Mouse (Mus musculus) neural tube, embryonic 14.5 days (tissue): ENCODE results near the gene Pde3a. TPM values are rescaled to one million over a fixed set of nuclear protein-coding genes. Genes with fewer than 3 reads are reported as not detected.

Experiments
- ATAC-seq: fragments of 200-750 bp; cut with Nextera tagmentation; 2 replicates; pipeline ENCODE4 v1.8.0; 2017; ENCODE audit warnings: low read depth, mild to moderate bottlenecking, moderate TSS enrichment, moderate library complexity
- H3K27ac ChIP-seq: fragments of 300-500 bp; sonication (generic); 2 replicates; pipeline ENCODE4 v1.5.1; 2014; ENCODE audit warnings: low read depth, mild to moderate bottlenecking, control low read depth, low read length, moderate library complexity, mixed read lengths
- H3K27me3 ChIP-seq: fragments of 300-500 bp; sonication (generic); 2 replicates; pipeline ENCODE4 v1.6.1; 2014; ENCODE audit warnings: low read length; ENCODE audit not compliant: control insufficient read depth, insufficient read depth
- H3K36me3 ChIP-seq: fragments of 300-500 bp; sonication (generic); 2 replicates; pipeline ENCODE4 v1.6.1; 2014; ENCODE audit warnings: low read length, mixed read lengths; ENCODE audit not compliant: control insufficient read depth, insufficient read depth
- H3K4me1 ChIP-seq: fragments of 300-500 bp; sonication (generic); 2 replicates; pipeline ENCODE4 v1.6.1; 2014; ENCODE audit warnings: low read length; ENCODE audit not compliant: control insufficient read depth, insufficient read depth
- H3K4me2 ChIP-seq: fragments of 300-500 bp; sonication (generic); 2 replicates; pipeline ENCODE4 v1.6.1; 2014; ENCODE audit warnings: mild to moderate bottlenecking, low read depth, low read length, control low read depth
- H3K4me3 ChIP-seq: fragments of 300-500 bp; sonication (generic); 2 replicates; pipeline ENCODE4 v1.5.1; 2014; ENCODE audit warnings: low read depth, low read length, control low read depth, mixed read lengths
- H3K9ac ChIP-seq: fragments of 300-500 bp; sonication (generic); replicated peaks from 2 replicates; pipeline ENCODE4 v1.6.1; 2014; ENCODE audit warnings: low read depth, mild to moderate bottlenecking, control low read depth, low read length, mixed read lengths
- H3K9me3 ChIP-seq: fragments of 300-500 bp; sonication (generic); 2 replicates; pipeline ENCODE4 v1.6.1; 2016; ENCODE audit warnings: low read length; ENCODE audit not compliant: control insufficient read depth
- WGBS: fragments of 180-500 bp; shearing (Covaris S2); extraction: QIAGEN DNeasy Blood & Tissue Kit; methylation state at CpG from one replicate; pipeline ENCODE4 v1.1.7; 2014; 5-methylcytosine and 5-hydroxymethylcytosine counted together
- polyA plus RNA-seq: library from polyadenylated mRNA; unstranded; fragments of >200 nt; fragmentation: Nextera tagmentation; extraction: Ambion mirVana; gene quantifications from 2 replicates; pipeline ENCODE4 v1.2.1, GENCODE M21; 2014

Gene Pde3a
- polyA plus RNA-seq, 1 experiment from 2014 or later: 2.3 TPM

DNA sequence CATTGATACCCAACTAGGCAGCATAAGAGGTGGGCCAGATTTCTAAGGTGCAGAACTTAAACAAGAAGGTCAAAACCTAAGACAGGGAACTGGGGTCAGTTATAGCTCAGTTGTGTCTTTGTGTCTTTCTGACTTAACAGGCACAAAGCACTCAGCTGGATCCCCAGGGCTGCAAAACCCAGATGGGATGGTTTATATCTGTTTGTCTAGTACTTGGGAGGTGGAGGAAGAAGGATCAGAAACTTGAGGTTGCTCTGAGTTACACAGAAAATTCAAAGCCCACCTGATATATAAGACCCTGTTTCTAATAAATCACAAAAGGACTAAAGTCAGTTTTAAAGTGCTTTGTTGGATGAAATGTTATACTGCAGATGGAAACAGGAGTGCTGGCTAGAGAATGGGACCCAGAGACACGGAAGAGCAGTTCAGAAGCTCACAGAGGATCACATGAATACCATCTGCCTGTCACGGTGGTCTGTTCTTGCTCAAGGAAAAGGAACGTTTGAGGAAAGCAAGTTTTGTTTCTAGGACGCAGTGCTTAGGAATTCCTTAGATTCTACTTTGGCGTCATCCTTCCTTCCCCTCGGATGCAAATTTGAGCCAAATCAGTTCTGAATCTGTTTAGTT, 16.2 kb upstream of the Pde3a start:
- H3K27ac ChIP-seq: no peak overlapping the region
- WGBS: 79% methylated on average over 6 of the region's 6 CpGs
- no peak for ATAC-seq

DNA sequence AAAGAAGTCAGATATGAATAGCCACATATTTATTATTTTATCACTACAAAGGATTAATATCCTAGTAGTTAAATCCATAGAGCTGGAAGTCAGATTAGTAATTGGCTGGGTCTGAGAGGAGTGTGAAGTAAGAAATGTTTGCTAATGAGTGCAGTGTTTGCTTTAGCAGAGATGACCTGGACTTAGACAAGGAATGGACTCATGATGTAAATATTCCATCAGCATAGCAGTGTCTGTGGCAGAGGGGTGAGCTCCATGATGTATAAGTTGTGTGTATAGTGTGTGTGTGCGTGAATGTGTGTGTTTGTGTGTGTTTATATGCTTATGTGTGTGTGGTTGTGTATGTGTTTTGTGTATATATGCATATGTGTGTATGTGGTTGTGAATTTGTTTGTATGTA, 7.3 kb upstream of the Pde3a start:
- ATAC-seq: no peak
- no peak overlapping the region for H3K27ac ChIP-seq
- no peak overlapping the region for H3K9ac ChIP-seq
- WGBS: 94% methylated on average over 1 of the region's 1 CpGs
- H3K36me3 ChIP-seq: no peaks in the 10 kb centered on the region
- no peaks in the 10 kb centered on the region for H3K27me3 ChIP-seq
- no peaks in the 10 kb centered on the region for H3K9me3 ChIP-seq
- H3K4me3 ChIP-seq: no peak overlapping the region
- no peak overlapping the region for H3K4me2 ChIP-seq
- H3K4me1 ChIP-seq: 0 out of 2 replicates have a peak, but pooled peaks cover 2% of the 10 kb centered on the region

More for the DNA sequence above, 16.2 kb upstream of the Pde3a start:
- Histone ChIP-seq H3K9me3 (no peaks in the 10 kb centered on the region), H3K27me3 (no peaks in the 10 kb centered on the region), H3K4me2 (no peak overlapping the region), H3K36me3 (no peaks in the 10 kb centered on the region), H3K4me3 (no peak overlapping the region), H3K4me1 (no peaks in the 10 kb centered on the region), H3K9ac (no peak overlapping the region)

DNA sequence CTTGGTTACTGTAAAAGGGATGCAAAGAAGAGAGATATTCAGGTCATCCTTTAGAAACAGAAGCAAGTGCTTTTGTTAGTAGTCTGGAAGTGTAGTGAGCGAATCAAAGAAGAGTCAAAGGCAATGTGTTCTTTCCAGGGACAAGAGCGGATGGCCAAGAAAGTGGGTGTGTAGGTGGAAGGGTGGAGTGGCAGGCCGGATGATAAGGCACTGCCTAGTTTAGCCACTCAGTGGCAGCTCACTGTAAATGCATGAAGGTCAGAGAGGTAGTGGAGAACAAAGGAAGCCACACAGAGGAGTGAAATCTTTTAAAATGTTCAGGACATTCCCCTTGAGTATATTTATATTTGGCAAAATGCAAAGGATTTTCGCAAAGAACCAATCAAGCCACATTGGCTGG, 4.0 kb upstream of the Pde3a start:
- WGBS: 88% methylated on average over 4 of the region's 4 CpGs
- no peak for ATAC-seq

DNA sequence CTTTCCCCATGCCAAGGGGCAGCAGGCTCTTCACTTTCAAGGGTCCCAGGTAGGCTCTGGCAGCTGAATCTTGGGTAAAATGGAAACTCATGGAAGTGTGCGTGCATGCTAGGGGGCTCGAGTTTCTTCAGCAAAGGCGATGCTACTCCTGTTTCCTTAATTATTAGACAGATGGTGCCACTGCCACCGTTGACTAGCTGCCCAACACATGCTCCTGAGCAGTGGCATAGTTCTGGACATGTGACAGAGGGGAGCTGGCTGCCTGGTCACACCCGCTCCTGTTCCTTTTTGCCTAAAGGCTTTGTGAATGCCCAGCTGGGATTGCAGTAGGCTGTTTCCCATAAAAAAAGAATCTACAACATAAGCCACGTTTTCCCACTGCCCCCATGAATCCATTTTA, 2.7 kb upstream of the Pde3a start:
- peak; percentile 38; the same call in 1 of the 2 replicates for ATAC-seq

More for the DNA sequence above, 4.0 kb upstream of the Pde3a start:
- H3K27ac ChIP-seq: no peak overlapping the region
- no peaks in the 10 kb centered on the region for H3K9me3 ChIP-seq
- H3K4me1 ChIP-seq: 0 out of 2 replicates have a peak, but pooled peaks cover 3% of the 10 kb centered on the region
- no peak overlapping the region for H3K4me2 ChIP-seq
- H3K4me3 ChIP-seq: no peak overlapping the region
- no peak overlapping the region for H3K9ac ChIP-seq
- peaks cover 5% of the 10 kb centered on the region; the same call in 1 of the 2 replicates for H3K27me3 ChIP-seq
- H3K36me3 ChIP-seq: no peaks in the 10 kb centered on the region

DNA sequence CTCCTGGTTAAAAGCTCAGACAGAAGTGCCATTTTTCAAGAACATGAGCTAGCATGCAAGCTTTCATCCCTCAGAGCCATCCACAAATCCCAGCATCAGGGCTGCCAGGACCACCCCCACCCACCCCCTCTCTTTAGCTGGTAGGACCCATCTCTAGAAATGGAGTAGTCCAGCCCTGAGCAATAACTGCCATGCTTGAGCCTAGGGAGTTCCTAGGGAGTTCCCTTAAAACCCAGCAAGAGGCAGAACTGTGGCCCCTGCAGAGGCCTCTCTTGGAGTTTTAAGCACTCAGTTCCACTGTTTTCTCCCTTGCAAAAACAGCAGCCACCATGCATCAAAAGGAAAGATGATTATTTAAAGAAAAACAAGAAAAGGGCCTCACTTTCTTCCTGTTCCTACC, 988 bp upstream of the Pde3a start:
- H3K9me3 ChIP-seq: no peaks in the 10 kb centered on the region
- no peak overlapping the region for H3K27ac ChIP-seq
- H3K4me2 ChIP-seq: peak overlapping the region; percentile 95; the same call in 1 of the 2 replicates
- peaks cover 15% of the 10 kb centered on the region for H3K27me3 ChIP-seq
- H3K4me1 ChIP-seq: 0 out of 2 replicates have a peak, but pooled peaks cover 3% of the 10 kb centered on the region
- no peaks in the 10 kb centered on the region for H3K36me3 ChIP-seq
- H3K9ac ChIP-seq: no peak overlapping the region
- no peak for ATAC-seq
- no peak overlapping the region for H3K4me3 ChIP-seq

More for the DNA sequence above, 2.7 kb upstream of the Pde3a start:
- no peaks in the 10 kb centered on the region for H3K9me3 ChIP-seq
- no peak overlapping the region for H3K4me2 ChIP-seq
- H3K36me3 ChIP-seq: no peaks in the 10 kb centered on the region
- 37% methylated on average over 6 of the region's 6 CpGs for WGBS
- H3K4me3 ChIP-seq: no peak overlapping the region
- no peak overlapping the region for H3K9ac ChIP-seq
- 0 out of 2 replicates have a peak, but pooled peaks cover 3% of the 10 kb centered on the region for H3K4me1 ChIP-seq
- peaks cover 15% of the 10 kb centered on the region for H3K27me3 ChIP-seq
- H3K27ac ChIP-seq: no peak overlapping the region

DNA sequence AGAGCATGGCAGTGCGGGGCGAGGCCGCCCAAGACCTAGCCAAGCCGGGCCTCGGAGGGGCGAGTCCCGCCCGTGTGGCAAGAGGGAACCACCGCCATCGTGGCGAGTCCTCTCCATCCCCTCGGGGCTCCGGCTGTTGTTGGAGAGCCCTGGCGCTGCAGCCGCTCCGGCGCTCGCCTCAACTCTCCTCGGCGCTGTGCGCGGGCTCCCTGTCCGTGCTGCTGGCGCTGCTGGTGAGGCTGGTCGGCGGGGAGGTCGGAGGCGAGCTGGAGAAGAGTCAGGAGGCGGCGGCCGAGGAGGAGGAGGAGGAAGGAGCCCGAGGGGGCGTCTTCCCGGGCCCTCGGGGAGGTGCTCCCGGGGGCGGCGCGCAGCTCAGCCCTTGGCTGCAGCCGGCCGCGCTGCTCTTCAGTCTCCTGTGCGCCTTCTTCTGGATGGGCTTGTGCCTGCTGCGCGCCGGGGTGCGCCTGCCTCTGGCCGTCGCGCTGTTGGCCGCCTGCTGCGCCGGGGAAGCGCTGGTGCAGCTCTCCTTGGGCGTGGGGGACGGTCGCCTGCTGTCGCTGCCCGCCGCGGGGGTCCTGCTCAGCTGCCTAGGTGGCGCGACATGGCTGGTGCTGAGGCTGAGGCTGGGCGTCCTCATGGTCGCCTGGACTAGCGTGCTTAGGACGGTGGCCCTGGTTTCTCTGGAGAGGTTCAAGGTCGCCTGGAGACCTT, 671 bp downstream of the Pde3a start:
- Histone ChIP-seq H3K4me1 (0 out of 2 replicates have a peak, but pooled peaks cover 3% of the 10 kb centered on the region), H3K4me2 (peak overlapping the region; percentile 95), H3K27ac (peak overlapping the region; percentile 16; the same call in 1 of the 2 replicates), H3K4me3 (peak overlapping the region; percentile 62), H3K9ac (peak overlapping the region; percentile 66), H3K36me3 (no peaks in the 10 kb centered on the region), H3K9me3 (no peaks in the 10 kb centered on the region), H3K27me3 (peaks cover 15% of the 10 kb centered on the region)
- peak; percentile 83 for ATAC-seq
- whole genome bisulfite sequencing: under 1% methylated on average over 51 of the region's 68 CpGs

DNA sequence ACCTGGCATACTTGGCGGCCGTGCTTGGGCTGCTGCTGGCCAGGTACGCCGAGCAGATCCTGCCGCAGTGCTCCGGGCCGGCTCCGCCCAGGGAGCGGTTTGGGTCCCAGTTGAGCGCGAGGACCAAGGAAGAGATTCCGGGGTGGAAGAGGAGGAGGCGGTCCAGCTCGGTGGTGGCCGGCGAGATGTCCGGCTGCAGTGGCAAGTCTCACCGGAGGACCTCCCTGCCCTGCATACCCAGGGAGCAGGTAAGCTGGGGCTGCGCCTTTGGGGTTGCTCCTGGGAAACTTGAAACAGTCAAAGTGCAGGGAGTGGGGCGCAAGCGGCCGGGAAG, 1.2 kb downstream of the Pde3a start:
- Histone ChIP-seq H3K27ac (no peak overlapping the region), H3K27me3 (peaks cover 15% of the 10 kb centered on the region), H3K36me3 (no peaks in the 10 kb centered on the region), H3K4me1 (0 out of 2 replicates have a peak, but pooled peaks cover 3% of the 10 kb centered on the region), H3K9me3 (no peaks in the 10 kb centered on the region), H3K9ac (peak overlapping the region; percentile 66), H3K4me3 (peak overlapping the region; percentile 62), H3K4me2 (peak overlapping the region; percentile 95)
- no peak; the same call in 1 of the 2 replicates for ATAC-seq
- WGBS: 1% methylated on average over 22 of the region's 22 CpGs

DNA sequence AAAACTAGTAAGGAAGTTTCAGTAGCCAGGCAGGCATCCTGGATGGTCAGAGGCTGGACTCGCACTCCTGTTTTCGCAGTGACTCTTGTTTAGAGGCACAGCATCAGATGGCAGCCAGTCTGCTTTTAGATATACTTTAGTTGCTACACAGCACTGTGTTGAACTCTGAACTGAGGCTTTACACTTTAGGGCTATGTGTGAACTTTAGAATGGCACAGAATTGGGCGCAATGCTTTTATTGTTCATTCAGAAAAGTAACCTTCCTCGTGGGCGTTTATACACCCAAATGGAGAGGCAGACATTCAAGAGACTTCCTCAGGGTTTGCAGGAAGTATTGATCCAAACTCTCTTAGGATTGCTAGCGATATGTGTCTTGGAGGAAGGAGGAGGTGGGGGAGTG, 1.9 kb downstream of the Pde3a start:
- no peak overlapping the region for H3K9ac ChIP-seq
- H3K36me3 ChIP-seq: no peaks in the 10 kb centered on the region
- H3K27ac ChIP-seq: no peak overlapping the region
- peaks cover 15% of the 10 kb centered on the region for H3K27me3 ChIP-seq
- H3K4me2 ChIP-seq: peak overlapping the region; percentile 95; the same call in 1 of the 2 replicates
- H3K9me3 ChIP-seq: no peaks in the 10 kb centered on the region
- 0 out of 2 replicates have a peak, but pooled peaks cover 3% of the 10 kb centered on the region for H3K4me1 ChIP-seq
- ATAC-seq: no peak
- peak overlapping the region; percentile 62 for H3K4me3 ChIP-seq
- 63% methylated on average over 6 of the region's 6 CpGs for WGBS

DNA sequence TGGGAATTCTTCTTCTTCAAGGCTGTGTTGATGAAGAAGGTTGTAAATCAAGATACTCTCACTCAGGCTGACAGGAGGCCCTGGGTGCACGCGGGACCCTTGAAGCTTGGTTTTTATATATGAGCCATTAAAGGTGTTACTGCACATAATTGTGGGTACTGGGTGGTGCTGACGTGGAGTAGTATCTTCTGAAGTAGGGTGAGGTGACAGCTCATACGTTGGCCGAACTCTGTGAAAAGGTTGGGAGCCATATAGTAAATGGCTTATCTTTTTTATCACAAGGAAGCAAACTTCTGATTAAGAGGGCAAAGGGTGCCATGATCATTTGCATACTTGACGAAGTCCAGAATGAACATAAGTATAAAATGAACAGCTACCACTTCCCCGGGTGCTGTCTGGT, 3.5 kb downstream of the Pde3a start:
- Histone ChIP-seq H3K27ac (no peak overlapping the region), H3K4me3 (no peak overlapping the region), H3K9ac (no peak overlapping the region), H3K4me2 (no peak overlapping the region), H3K4me1 (no peaks in the 10 kb centered on the region), H3K27me3 (peaks cover 15% of the 10 kb centered on the region), H3K36me3 (no peaks in the 10 kb centered on the region), H3K9me3 (no peaks in the 10 kb centered on the region)
- no peak for ATAC-seq
- WGBS: 85% methylated on average over 7 of the region's 7 CpGs
